Mouse (Mus musculus) forebrain, embryonic 14.5 days (tissue): ENCODE measurements around the gene 4930452B06Rik. TPM values are rescaled to one million over a fixed set of nuclear protein-coding genes. Genes with fewer than 3 reads are reported as not detected.
"Not testable (repeated sequence)": the region's sequence is repeated elsewhere in the genome, so short reads cannot be mapped to it uniquely, and the experiment has no call there.

Experiments
- ATAC-seq: fragments of 200-750 bp; cut with Nextera tagmentation; 2 replicates; pipeline ENCODE4 v1.8.0; 2017; ENCODE audit warnings: mild to moderate bottlenecking, moderate library complexity
- DNase-seq: peaks from one replicate; pipeline ENCODE4 v3.0.0-alpha.2; 2015; ENCODE audit warnings: low spot score
- H3K27ac ChIP-seq: fragments of 300-500 bp; sonication (generic); 2 replicates; pipeline ENCODE4 v1.5.1; 2014; ENCODE audit warnings: low read depth, mild to moderate bottlenecking, control low read depth, low read length, moderate library complexity
- H3K27me3 ChIP-seq: fragments of 300-500 bp; sonication (generic); replicated peaks from 2 replicates; pipeline ENCODE4 v1.6.1; 2014; ENCODE audit warnings: low read length, control low read depth, mixed read lengths; ENCODE audit not compliant: control insufficient read depth, insufficient read depth
- H3K36me3 ChIP-seq: fragments of 300-500 bp; sonication (generic); 2 replicates; pipeline ENCODE4 v1.6.1; 2014; ENCODE audit warnings: low read length, control low read depth; ENCODE audit not compliant: control insufficient read depth, insufficient read depth
- H3K4me1 ChIP-seq: fragments of 300-500 bp; sonication (generic); 2 replicates; pipeline ENCODE4 v1.6.1; 2014; ENCODE audit warnings: antibody characterized with exemption, low read length, control low read depth; ENCODE audit not compliant: control insufficient read depth, insufficient read depth
- H3K4me2 ChIP-seq: fragments of 300-500 bp; sonication (generic); 2 replicates; pipeline ENCODE4 v1.6.1; 2014; ENCODE audit warnings: mild to moderate bottlenecking, control low read depth, low read length
- H3K4me3 ChIP-seq: fragments of 300-500 bp; sonication (generic); 2 replicates; pipeline ENCODE4 v1.5.1; 2014; ENCODE audit warnings: low read depth, low read length, control low read depth
- H3K9ac ChIP-seq: fragments of 300-500 bp; sonication (generic); 2 replicates; pipeline ENCODE4 v1.6.1; 2014; ENCODE audit warnings: mild to moderate bottlenecking, low read length, control low read depth, moderate library complexity
- H3K9me3 ChIP-seq: fragments of 300-500 bp; sonication (generic); replicated peaks from 2 replicates; pipeline ENCODE4 v1.6.1; 2016; ENCODE audit warnings: low read length, control low read depth, mixed read lengths; ENCODE audit not compliant: control insufficient read depth
- WGBS: fragments of 180-500 bp; shearing (Covaris S2); extraction: QIAGEN DNeasy Blood & Tissue Kit; methylation state at CpG from one replicate; pipeline ENCODE4 v1.1.7; 2014; 5-methylcytosine and 5-hydroxymethylcytosine counted together
- polyA plus RNA-seq: library from polyadenylated mRNA; unstranded; fragments of >200 nt; fragmentation: Nextera tagmentation; extraction: Ambion mirVana; gene quantifications from 2 replicates; pipeline ENCODE4 v1.2.1, GENCODE M21; 2014

4930452B06Rik gene
- polyA plus RNA-seq, 1 experiment from 2014 or later: 7.1 TPM

- ATAC-seq: no peak
- 91% methylated on average over 5 of the region's 5 CpGs for WGBS
- Histone ChIP-seq H3K4me2 (no peak overlapping the region), H3K9ac (no peak overlapping the region), H3K27ac (no peak overlapping the region), H3K27me3 (no peaks in the 10 kb centered on the region), H3K9me3 (no peaks in the 10 kb centered on the region), H3K36me3 (no peaks in the 10 kb centered on the region), H3K4me3 (no peak overlapping the region), H3K4me1 (no peaks in the 10 kb centered on the region)
- no peak for DNase-seq
Observed at GRCm38 (mm10) chr14:8628406-8628805, 37.6 kb downstream of the 4930452B06Rik start.

- H3K36me3 ChIP-seq: no peaks in the 10 kb centered on the region
- H3K4me1 ChIP-seq: no peaks in the 10 kb centered on the region
- no peaks in the 10 kb centered on the region for H3K27me3 ChIP-seq
- H3K4me2 ChIP-seq: no peak overlapping the region
- H3K9me3 ChIP-seq: no peaks in the 10 kb centered on the region
- H3K27ac ChIP-seq: no peak overlapping the region
- H3K9ac ChIP-seq: no peak overlapping the region
- no peak overlapping the region for H3K4me3 ChIP-seq
- no peak for DNase-seq
- 84% methylated on average over 4 of the region's 4 CpGs for WGBS
- ATAC-seq: no peak
Observed at GRCm38 (mm10) chr14:8627481-8627880, 38.6 kb downstream of the 4930452B06Rik start.

GRCm38 (mm10) chr14:8621164-8621563, 44.9 kb downstream of the 4930452B06Rik start:
- WGBS: 58% methylated on average over 6 of the region's 6 CpGs
- Histone ChIP-seq H3K4me1 (no peaks in the 10 kb centered on the region), H3K9me3 (no peaks in the 10 kb centered on the region), H3K9ac (no peak overlapping the region), H3K4me2 (no peak overlapping the region), H3K36me3 (no peaks in the 10 kb centered on the region), H3K27me3 (no peaks in the 10 kb centered on the region), H3K4me3 (no peak overlapping the region), H3K27ac (no peak overlapping the region)
- DNase-seq (no peak), ATAC-seq (no peak)

- Histone ChIP-seq H3K9ac (no peak overlapping the region), H3K9me3 (no peaks in the 10 kb centered on the region), H3K4me3 (no peak overlapping the region), H3K27ac (no peak overlapping the region), H3K4me2 (no peak overlapping the region), H3K27me3 (no peaks in the 10 kb centered on the region), H3K4me1 (no peaks in the 10 kb centered on the region), H3K36me3 (no peaks in the 10 kb centered on the region)
- 93% methylated on average over 5 of the region's 5 CpGs for WGBS
- DNase-seq (no peak), ATAC-seq (no peak)
Observed at GRCm38 (mm10) chr14:8620580-8620979, 45.5 kb downstream of the 4930452B06Rik start.

- ATAC-seq (no peak), DNase-seq (no peak)
- Histone ChIP-seq H3K4me2 (no peak overlapping the region), H3K4me3 (no peak overlapping the region), H3K36me3 (no peaks in the 10 kb centered on the region), H3K9ac (no peak overlapping the region), H3K27me3 (no peaks in the 10 kb centered on the region), H3K9me3 (no peaks in the 10 kb centered on the region), H3K27ac (no peak overlapping the region), H3K4me1 (no peaks in the 10 kb centered on the region)
- WGBS: 81% methylated on average over 7 of the region's 7 CpGs
Observed at GRCm38 (mm10) chr14:8615636-8616035, 50.4 kb downstream of the 4930452B06Rik start.

GRCm38 (mm10) chr14:8614430-8614829, 51.6 kb downstream of the 4930452B06Rik start:
- H3K27ac ChIP-seq, H3K4me2 ChIP-seq, H3K9ac ChIP-seq, DNase-seq, H3K9me3 ChIP-seq, H3K4me3 ChIP-seq, H3K36me3 ChIP-seq, ATAC-seq, H3K27me3 ChIP-seq, H3K4me1 ChIP-seq: not testable (repeated sequence)
- WGBS: 76% methylated on average over 1 of the region's 1 CpGs

- ATAC-seq: no peak
- Histone ChIP-seq H3K9me3 (no peaks in the 10 kb centered on the region), H3K27ac (no peak overlapping the region), H3K4me3 (no peak overlapping the region), H3K9ac (no peak overlapping the region), H3K36me3 (no peaks in the 10 kb centered on the region), H3K4me1 (no peaks in the 10 kb centered on the region), H3K4me2 (no peak overlapping the region), H3K27me3 (no peaks in the 10 kb centered on the region)
- no peak for DNase-seq
Observed at GRCm38 (mm10) chr14:8612080-8612479, 54.0 kb downstream of the 4930452B06Rik start.

- DNase-seq (no peak), ATAC-seq (no peak)
- Histone ChIP-seq H3K27ac (no peak overlapping the region), H3K9me3 (no peaks in the 10 kb centered on the region), H3K4me1 (no peaks in the 10 kb centered on the region), H3K36me3 (no peaks in the 10 kb centered on the region), H3K4me2 (no peak overlapping the region), H3K9ac (no peak overlapping the region), H3K27me3 (no peaks in the 10 kb centered on the region), H3K4me3 (no peak overlapping the region)
- 81% methylated on average over 3 of the region's 3 CpGs for WGBS
Observed at GRCm38 (mm10) chr14:8610108-8610507, 55.9 kb downstream of the 4930452B06Rik start.

- no peaks in the 10 kb centered on the region for H3K9me3 ChIP-seq
- peak; percentile 85 for ATAC-seq
- no peak overlapping the region for H3K4me3 ChIP-seq
- no peak overlapping the region for H3K9ac ChIP-seq
- H3K36me3 ChIP-seq: no peaks in the 10 kb centered on the region
- DNase-seq: peak; percentile 83
- H3K4me2 ChIP-seq: no peak overlapping the region
- no peak overlapping the region for H3K27ac ChIP-seq
- no peaks in the 10 kb centered on the region for H3K4me1 ChIP-seq
- H3K27me3 ChIP-seq: no peaks in the 10 kb centered on the region
- 6% methylated on average over 3 of the region's 3 CpGs for WGBS
Observed at GRCm38 (mm10) chr14:8608559-8609171, 57.4 kb downstream of the 4930452B06Rik start.
